Mouse (Mus musculus): Measurements from ENCODE around the gene Acot4. TPM values are rescaled to one million over a fixed set of nuclear protein-coding genes. Genes with fewer than 3 reads are reported as not detected.
A peak's percentile ranks its signal among the peaks of the same experiment; 100 is the strongest.
"Not testable (repeated sequence)": the region's sequence is repeated elsewhere in the genome, so short reads cannot be mapped to it uniquely, and the experiment has no call there.

The Acot4 gene
- polyA plus RNA-seq, 1 experiment from 2014 or later: 0.12 TPM

DNA sequence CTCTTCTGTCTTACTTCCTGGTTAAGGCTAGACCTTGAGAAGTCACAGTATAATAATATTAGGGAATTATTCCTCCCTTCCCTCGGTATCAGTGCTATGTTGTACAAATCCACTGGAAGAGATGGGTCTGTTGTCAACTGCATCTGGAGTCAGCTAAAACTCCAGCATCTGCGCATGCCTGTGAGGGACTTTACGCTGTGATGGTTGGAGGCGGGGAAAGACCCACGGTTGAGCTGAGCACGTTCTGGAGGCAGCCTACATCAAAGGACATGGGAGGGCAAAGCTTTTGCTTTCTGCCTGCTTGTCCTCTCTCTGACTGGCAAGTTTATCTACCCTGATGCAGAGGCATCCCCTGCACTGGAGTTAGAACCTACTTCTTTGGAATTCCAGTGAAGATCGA is 12.3 kb upstream of the Acot4 start:
- Histone ChIP-seq H3K4me2 (replicated peaks; ENCODE audit: low read depth, low read length) (no peak overlapping the region), H3K9ac (replicated peaks; ENCODE audit: low read depth) (no peak overlapping the region), H3K4me3 (ENCODE audit: low read depth, low read length) (no peak overlapping the region), H3K27ac (ENCODE audit: low read length) (no peak overlapping the region), H3K27me3 (replicated peaks; ENCODE audit: insufficient read depth, low read length) (no peaks in the 10 kb centered on the region), H3K36me3 (ENCODE audit: insufficient read depth, low read length) (no peaks in the 10 kb centered on the region), H3K9me3 (ENCODE audit: low read length) (no peaks in the 10 kb centered on the region), H3K4me1 (ENCODE audit: insufficient read depth, low read depth, low read length) (no peaks in the 10 kb centered on the region)
- TF ChIP-seq EP300 (IDR thresholded peaks at IDR 0.05) (no peak), CTCF (IDR thresholded peaks at IDR 0.05) (no peak)
- no peak for ATAC-seq
- WGBS: 80% methylated on average over 7 of the region's 7 CpGs
- no peak for DNase-seq (ENCODE audit: low spot score)

DNA sequence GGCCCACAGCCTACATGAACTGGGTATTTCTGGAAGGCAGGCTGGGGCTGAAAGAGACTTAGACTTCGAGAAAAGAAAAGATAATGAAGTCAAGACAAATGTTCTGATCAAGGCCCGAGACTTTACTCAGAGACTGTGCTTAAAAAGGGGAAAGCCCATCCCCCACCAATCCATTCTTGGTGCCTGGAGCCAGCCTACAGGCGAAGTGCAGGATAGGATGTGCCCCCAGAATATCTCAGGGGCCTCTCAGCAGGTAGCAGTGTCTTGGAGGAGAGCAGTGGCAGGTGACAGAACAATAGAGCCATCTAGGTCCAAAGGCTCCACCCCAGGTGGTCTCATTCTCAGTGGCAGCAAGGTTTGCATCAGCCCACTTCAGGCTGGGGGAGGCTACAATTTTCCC is 9.9 kb upstream of the Acot4 start:
- 66% methylated on average over 3 of the region's 3 CpGs for WGBS
- not testable (repeated sequence) for H3K4me2 ChIP-seq (replicated peaks; ENCODE audit: low read depth, low read length); H3K4me1 ChIP-seq (ENCODE audit: insufficient read depth, low read depth, low read length); H3K27ac ChIP-seq (ENCODE audit: low read length); H3K9ac ChIP-seq (replicated peaks; ENCODE audit: low read depth); H3K36me3 ChIP-seq (ENCODE audit: insufficient read depth, low read length); H3K27me3 ChIP-seq (replicated peaks; ENCODE audit: insufficient read depth, low read length); ATAC-seq; H3K9me3 ChIP-seq (ENCODE audit: low read length); DNase-seq (ENCODE audit: low spot score); H3K4me3 ChIP-seq (ENCODE audit: low read depth, low read length)

- not testable (repeated sequence) for DNase-seq (ENCODE audit: low spot score); H3K9ac ChIP-seq (replicated peaks; ENCODE audit: low read depth); H3K4me2 ChIP-seq (replicated peaks; ENCODE audit: low read depth, low read length); H3K4me3 ChIP-seq (ENCODE audit: low read depth, low read length); H3K4me1 ChIP-seq (ENCODE audit: insufficient read depth, low read depth, low read length); ATAC-seq; H3K27ac ChIP-seq (ENCODE audit: low read length); H3K36me3 ChIP-seq (ENCODE audit: insufficient read depth, low read length); H3K9me3 ChIP-seq (ENCODE audit: low read length); H3K27me3 ChIP-seq (replicated peaks; ENCODE audit: insufficient read depth, low read length)
- WGBS: 92% methylated on average over 1 of the region's 1 CpGs
Observed at GRCm38 (mm10) chr12:84029043-84029442, 9.1 kb upstream of the Acot4 start.

- TF ChIP-seq EP300 (IDR thresholded peaks at IDR 0.05) (no peak), CTCF (IDR thresholded peaks at IDR 0.05) (peak; percentile 94)
- Histone ChIP-seq H3K4me2 (replicated peaks; ENCODE audit: low read depth, low read length) (no peak overlapping the region), H3K9ac (replicated peaks; ENCODE audit: low read depth) (no peak overlapping the region), H3K9me3 (ENCODE audit: low read length) (no peaks in the 10 kb centered on the region), H3K27ac (ENCODE audit: low read length) (no peak overlapping the region), H3K36me3 (ENCODE audit: insufficient read depth, low read length) (no peaks in the 10 kb centered on the region), H3K4me3 (ENCODE audit: low read depth, low read length) (no peak overlapping the region), H3K27me3 (replicated peaks; ENCODE audit: insufficient read depth, low read length) (no peaks in the 10 kb centered on the region), H3K4me1 (ENCODE audit: insufficient read depth, low read depth, low read length) (no peaks in the 10 kb centered on the region)
- ATAC-seq (peak; percentile 79), DNase-seq (ENCODE audit: low spot score) (peak; percentile 86)
- WGBS: 47% methylated on average over 4 of the region's 4 CpGs
Observed at GRCm38 (mm10) chr12:84030659-84031332, 7.4 kb upstream of the Acot4 start.

DNA sequence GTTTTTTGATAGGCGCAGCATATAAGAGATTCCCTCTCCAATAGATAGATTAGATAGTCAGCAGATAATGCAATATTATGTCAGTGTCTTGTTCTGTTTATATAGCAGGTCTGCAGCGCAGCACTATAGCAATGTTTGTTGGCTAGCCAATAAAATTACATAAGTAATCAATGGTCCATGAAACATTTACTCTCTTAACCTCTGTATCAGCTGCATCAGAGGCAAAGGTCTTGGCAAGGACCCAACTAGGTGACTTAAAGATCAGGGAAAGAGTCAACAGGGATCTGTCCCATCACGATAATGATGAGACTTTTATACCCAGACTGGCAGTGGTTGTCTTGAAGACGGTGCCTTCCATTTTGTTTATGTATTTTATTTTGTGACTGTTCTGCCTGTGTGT is 5.3 kb upstream of the Acot4 start:
- Histone ChIP-seq H3K27me3 (replicated peaks; ENCODE audit: insufficient read depth, low read length) (no peaks in the 10 kb centered on the region), H3K9ac (replicated peaks; ENCODE audit: low read depth) (no peak overlapping the region), H3K4me2 (replicated peaks; ENCODE audit: low read depth, low read length) (no peak overlapping the region), H3K4me1 (ENCODE audit: insufficient read depth, low read depth, low read length) (0 out of 2 replicates have a peak, but pooled peaks cover under 1% of the 10 kb centered on the region), H3K9me3 (ENCODE audit: low read length) (no peaks in the 10 kb centered on the region), H3K4me3 (ENCODE audit: low read depth, low read length) (no peak overlapping the region), H3K27ac (ENCODE audit: low read length) (no peak overlapping the region), H3K36me3 (ENCODE audit: insufficient read depth, low read length) (no peaks in the 10 kb centered on the region)
- DNase-seq (ENCODE audit: low spot score) (no peak), ATAC-seq (no peak)
- no peak for TF ChIP-seq CTCF (IDR thresholded peaks at IDR 0.05)
- TF ChIP-seq EP300 (IDR thresholded peaks at IDR 0.05): no peak
- 79% methylated on average over 4 of the region's 4 CpGs for WGBS

DNA sequence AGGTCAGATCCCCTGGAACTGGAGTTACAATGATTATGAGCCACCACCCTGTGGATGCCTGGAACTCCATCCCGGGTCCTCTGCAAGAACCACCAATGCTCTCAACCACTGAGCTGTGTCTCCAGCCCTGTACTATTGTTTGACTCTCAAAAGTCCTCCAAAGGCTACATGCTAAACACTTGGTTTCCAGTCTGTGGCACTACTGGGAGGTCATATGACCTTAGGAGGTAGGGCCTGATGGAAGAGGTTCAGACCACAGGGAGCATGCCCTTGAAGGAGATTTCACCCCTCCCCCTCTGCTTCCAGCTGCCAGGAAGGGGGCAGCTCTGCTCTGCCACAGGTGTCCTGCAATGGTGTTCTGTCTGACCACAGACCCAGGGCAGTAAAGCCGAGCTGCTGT is 4.9 kb upstream of the Acot4 start:
- not testable (repeated sequence) for H3K4me3 ChIP-seq (ENCODE audit: low read depth, low read length); H3K27ac ChIP-seq (ENCODE audit: low read length); DNase-seq (ENCODE audit: low spot score); H3K4me1 ChIP-seq (ENCODE audit: insufficient read depth, low read depth, low read length); H3K9ac ChIP-seq (replicated peaks; ENCODE audit: low read depth); H3K27me3 ChIP-seq (replicated peaks; ENCODE audit: insufficient read depth, low read length); H3K36me3 ChIP-seq (ENCODE audit: insufficient read depth, low read length); H3K4me2 ChIP-seq (replicated peaks; ENCODE audit: low read depth, low read length); H3K9me3 ChIP-seq (ENCODE audit: low read length)
- peak; percentile 28; the same call in 1 of the 2 replicates for ATAC-seq
- WGBS: 73% methylated on average over 2 of the region's 2 CpGs

DNA sequence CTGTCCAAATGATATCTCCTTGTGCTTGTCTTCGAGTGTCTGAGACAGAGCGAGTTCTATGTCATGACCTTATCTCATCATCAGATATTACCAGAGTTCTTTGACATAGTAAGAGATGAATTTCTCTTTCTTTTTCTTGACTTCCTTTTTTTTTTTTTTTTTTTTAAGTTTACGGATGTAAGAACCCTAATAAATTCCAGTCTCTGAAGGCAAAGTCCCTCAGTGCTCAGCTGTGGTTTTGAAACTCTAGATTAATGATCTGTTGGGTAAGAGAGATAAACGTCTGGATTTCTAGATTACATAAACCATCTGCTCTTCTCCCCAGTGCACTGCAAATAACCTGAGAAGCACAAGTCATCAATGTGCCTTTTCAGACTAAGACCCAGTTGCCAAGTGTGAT is 4.1 kb upstream of the Acot4 start:
- Histone ChIP-seq H3K36me3 (ENCODE audit: insufficient read depth, low read length) (no peaks in the 10 kb centered on the region), H3K9me3 (ENCODE audit: low read length) (no peaks in the 10 kb centered on the region), H3K9ac (replicated peaks; ENCODE audit: low read depth) (no peak overlapping the region), H3K4me2 (replicated peaks; ENCODE audit: low read depth, low read length) (no peak overlapping the region), H3K27ac (ENCODE audit: low read length) (no peak overlapping the region), H3K4me3 (ENCODE audit: low read depth, low read length) (no peak overlapping the region), H3K4me1 (ENCODE audit: insufficient read depth, low read depth, low read length) (0 out of 2 replicates have a peak, but pooled peaks cover 3% of the 10 kb centered on the region), H3K27me3 (replicated peaks; ENCODE audit: insufficient read depth, low read length) (no peaks in the 10 kb centered on the region)
- DNase-seq (ENCODE audit: low spot score) (peak; percentile 53), ATAC-seq (peak; percentile 46)
- TF ChIP-seq CTCF (IDR thresholded peaks at IDR 0.05) (no peak), EP300 (IDR thresholded peaks at IDR 0.05) (no peak)
- 26% methylated on average over 4 of the region's 4 CpGs for WGBS

- not testable (repeated sequence) for H3K4me1 ChIP-seq (ENCODE audit: insufficient read depth, low read depth, low read length); H3K27ac ChIP-seq (ENCODE audit: low read length); H3K9me3 ChIP-seq (ENCODE audit: low read length); H3K27me3 ChIP-seq (replicated peaks; ENCODE audit: insufficient read depth, low read length); H3K36me3 ChIP-seq (ENCODE audit: insufficient read depth, low read length)
- Histone ChIP-seq H3K4me3 (ENCODE audit: low read depth, low read length) (peak within 1 kb of the TSS; percentile 35), H3K4me2 (replicated peaks; ENCODE audit: low read depth, low read length) (peak within 1 kb of the TSS; percentile 66), H3K9ac (replicated peaks; ENCODE audit: low read depth) (0 out of 2 replicates have a peak within 1 kb of the TSS, but pooled peaks have one; percentile 23)
- ATAC-seq (peak; percentile 67), DNase-seq (ENCODE audit: low spot score) (peak; percentile 46)
- WGBS: 3% methylated on average over 35 of the region's 39 CpGs
Observed at GRCm38 (mm10) chr12:84038691-84039111, 522 bp downstream of the Acot4 start, which contains the start of gene Gm49366. Gene Gm49366 (plus strand): TSS chr12:84038935.
